In the genomic region with DNA sequence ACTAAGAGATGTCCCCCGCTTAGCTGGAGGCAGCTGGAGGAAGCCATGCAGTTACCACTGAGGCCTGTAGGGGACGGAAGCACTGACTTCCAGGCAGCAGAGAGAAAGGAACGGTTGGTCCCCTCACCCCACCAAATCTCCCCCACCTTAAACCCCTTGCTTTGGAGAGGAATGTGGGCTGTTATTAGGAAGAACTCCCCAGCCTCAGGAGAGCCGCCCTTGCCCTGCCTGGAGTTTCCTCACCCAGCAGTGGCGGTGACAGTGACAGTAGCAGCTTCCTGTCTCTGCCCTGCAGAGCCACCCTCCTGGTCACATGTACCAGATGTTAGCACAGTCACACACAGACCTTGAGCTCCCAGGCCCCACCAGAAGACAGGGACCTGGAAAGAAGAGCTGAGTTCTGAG, we compare ENCODE assay signal across 10 mouse cellular contexts. TPM values are rescaled to one million over a fixed set of nuclear protein-coding genes. Genes with fewer than 3 reads are reported as not detected.
DNase-seq lines count a peak whose midpoint lies in the region; ATAC-seq and TF ChIP-seq lines count a peak whose summit lies in the region.
"Had no signal": no experiment of that assay in that cellular context is flagged by ENCODE, and none has a peak within 500 bp of the region (broad histone marks: within the 10 kb centered on the region; RNA-seq: fewer than 3 reads in every experiment).

No protein-coding gene starts in this region.

- TF ChIP-seq POLR2A in lung, adult 2 months (IDR thresholded peaks at IDR 0.05; ENCODE audit: borderline replicate concordance, extremely low read depth, low read depth, low read length), result no peak

- no peak overlapping the region for H3K9ac ChIP-seq in forebrain, embryonic 12.5 days
- H3K9ac ChIP-seq: midbrain, embryonic 12.5 days had no signal

- H3K4me2 ChIP-seq in forebrain, embryonic 12.5 days, result no peak overlapping the region
- H3K4me2 ChIP-seq: midbrain, embryonic 12.5 days had no signal

- TF ChIP-seq CTCF in lung, adult 2 months (IDR thresholded peaks at IDR 0.05; ENCODE audit: insufficient read depth, low read length), result peak; percentile 48; the same call in 1 of the 2 replicates

- no peaks in the 10 kb centered on the region for H3K9me3 ChIP-seq in hindbrain, embryonic 10.5 days
- no peaks in the 10 kb centered on the region for H3K9me3 ChIP-seq in forebrain, embryonic 12.5 days
- H3K9me3 ChIP-seq: G1E; midbrain, embryonic 12.5 days had no signal

- peaks cover 57% of the 10 kb centered on the region for H3K27me3 ChIP-seq in hindbrain, embryonic 10.5 days (ENCODE audit: insufficient read depth, poor library complexity, severe bottlenecking)
- peaks cover 42% of the 10 kb centered on the region for H3K27me3 ChIP-seq in forebrain, embryonic 12.5 days

- ATAC-seq in granulocyte monocyte progenitor cell, adult 5-6 weeks (replicated peaks; ENCODE audit: poor library complexity, severe bottlenecking), result peak; percentile 58
- ATAC-seq in forebrain, embryonic 12.5 days (ENCODE audit: low FRiP score), result no peak

- 32% methylated on average over 5 of the region's 5 CpGs for WGBS in lung, adult 2 months
- 20% methylated on average over 5 of the region's 5 CpGs for WGBS in hindbrain, embryonic 10.5 days
- 25% methylated on average over 5 of the region's 5 CpGs for WGBS in forebrain, embryonic 12.5 days

- peak; percentile 46 for DNase-seq in embryo, embryonic 10.5 days (ENCODE audit: low spot score)
- DNase-seq in embryo, embryonic 11 days, result no peak
- DNase-seq in lung, adult 2 months, result peak; percentile 15
- no peak for DNase-seq in lung, postnatal 25 days (ENCODE audit: low spot score)
- peak; percentile 72 for DNase-seq in naive thymus-derived CD4-positive, alpha-beta T cell, adult 2 months (ENCODE audit: low read depth)
- no peak for DNase-seq in hindbrain, embryonic 10.5 days (ENCODE audit: low spot score)

- H3K36me3 ChIP-seq in hindbrain, embryonic 10.5 days, result no peaks in the 10 kb centered on the region
- no peaks in the 10 kb centered on the region for H3K36me3 ChIP-seq in forebrain, embryonic 12.5 days (replicated peaks)
- H3K36me3 ChIP-seq: G1E; midbrain, embryonic 12.5 days had no signal

- H3K4me1 ChIP-seq in lung, adult 2 months (ENCODE audit: control insufficient read depth, insufficient read depth, low read length), result no peaks in the 10 kb centered on the region
- H3K4me1 ChIP-seq in hindbrain, embryonic 10.5 days (replicated peaks), result peaks cover 18% of the 10 kb centered on the region
- peaks cover 10% of the 10 kb centered on the region for H3K4me1 ChIP-seq in forebrain, embryonic 12.5 days

- no peak overlapping the region for H3K27ac ChIP-seq in hindbrain, embryonic 10.5 days
- no peak overlapping the region for H3K27ac ChIP-seq in forebrain, embryonic 12.5 days
- H3K27ac ChIP-seq: midbrain, embryonic 12.5 days had no signal

- no peak overlapping the region for H3K4me3 ChIP-seq in lung, adult 2 months (replicated peaks; ENCODE audit: extremely low read depth, low read depth, low read length)
- H3K4me3 ChIP-seq in hindbrain, embryonic 10.5 days, result no peak overlapping the region
- no peak overlapping the region for H3K4me3 ChIP-seq in forebrain, embryonic 12.5 days (replicated peaks)
- H3K4me3 ChIP-seq: midbrain, embryonic 12.5 days had no signal

RNA-seq across cellular contexts. Expression of a gene that starts 58.6 kb away (rescaled TPM):
- polyA plus RNA-seq in lung, adult 2 months (2012; rRNA removed), result 2.8 and 3.5 TPM in 2 replicates
- 45.8 and 50.6 TPM in 2 replicates for total RNA-seq in granulocyte monocyte progenitor cell, adult 5-6 weeks (2014; fragmentation: Nextera tagmentation)
- 5.8 and 7.2 TPM in 2 replicates for total RNA-seq in granulocyte monocyte progenitor cell, adult 5-6 weeks (2017)
- 0.07 and 0.09 TPM in 2 replicates for polyA plus RNA-seq in hindbrain, embryonic 10.5 days (2016; fragmentation: Nextera tagmentation; extraction: Ambion mirVana)
- polyA plus RNA-seq in forebrain, embryonic 12.5 days (2016; fragmentation: Nextera tagmentation; extraction: Ambion mirVana), result 0.05 and 0.09 TPM in 2 replicates
- polyA plus RNA-seq: midbrain, embryonic 12.5 days had no signal

Comparison
In these comparisons a context has a peak if more than half of its experiments do, and no peak if none do; other contexts are left out.
1. DNase-seq: peak in embryo, embryonic 10.5 days (single experiment), lung, adult 2 months (single experiment) and naive thymus-derived CD4-positive, alpha-beta T cell, adult 2 months (single experiment); none in embryo, embryonic 11 days (single experiment), lung, postnatal 25 days (single experiment) and hindbrain, embryonic 10.5 days (single experiment).